ENCODE assay signal across 10 mouse cellular contexts in the genomic region with DNA sequence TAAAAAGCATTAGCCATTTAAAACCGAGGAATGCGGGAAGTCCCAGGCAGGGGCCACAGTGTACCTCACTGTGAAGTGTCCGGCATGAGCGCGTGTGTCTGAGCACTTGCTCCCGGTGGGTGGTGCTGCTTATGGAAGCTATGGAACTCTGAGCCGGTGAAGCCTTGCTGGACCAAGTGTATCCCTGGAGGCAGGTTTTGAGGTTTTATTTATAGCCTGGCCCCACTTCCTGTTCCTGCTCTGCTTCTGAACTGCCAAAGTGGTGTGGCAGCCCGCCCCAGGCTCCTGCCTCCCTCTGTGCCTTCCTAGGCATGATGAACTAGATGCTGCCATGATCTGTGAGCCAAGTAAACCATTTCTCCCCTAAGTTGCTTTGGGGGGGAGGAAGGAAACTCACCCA.
DNase-seq lines count a peak whose midpoint lies in the region; ATAC-seq and TF ChIP-seq lines count a peak whose summit lies in the region.
"Had no signal": no experiment of that assay in that cellular context is flagged by ENCODE, and none has a peak within 500 bp of the region (broad histone marks: within the 10 kb centered on the region; RNA-seq: fewer than 3 reads in every experiment).

No protein-coding gene starts in this region.

- H3K27ac ChIP-seq in intestine, embryonic 16.5 days (ENCODE audit: low read length): no peak overlapping the region
- peak overlapping the region; percentile 41 for H3K27ac ChIP-seq in stomach, embryonic 16.5 days (ENCODE audit: low read length)
- H3K27ac ChIP-seq: layer of hippocampus, adult 2 months had no signal

- no peak overlapping the region for H3K4me2 ChIP-seq in intestine, embryonic 16.5 days (ENCODE audit: low read depth, low read length)
- no peak overlapping the region for H3K4me2 ChIP-seq in stomach, embryonic 16.5 days (ENCODE audit: low read depth, low read length)

- no peak for DNase-seq in cerebellum, adult 11 months
- peak; percentile 13 for DNase-seq in thymus, postnatal 0 days (ENCODE audit: low spot score)
- no peak for DNase-seq in thymus, postnatal 25 days
- DNase-seq in lung, adult 2 months: no peak
- DNase-seq: lung, postnatal 4 days had no signal

- no peak overlapping the region for H3K4me3 ChIP-seq in intestine, embryonic 16.5 days (ENCODE audit: low read length)
- no peak overlapping the region for H3K4me3 ChIP-seq in stomach, embryonic 16.5 days (replicated peaks; ENCODE audit: low read length)
- H3K4me3 ChIP-seq in lung, adult 2 months (replicated peaks; ENCODE audit: extremely low read depth, low read depth, low read length): no peak overlapping the region
- H3K4me3 ChIP-seq: layer of hippocampus, adult 2 months had no signal

- no peaks in the 10 kb centered on the region for H3K27me3 ChIP-seq in intestine, embryonic 16.5 days (replicated peaks; ENCODE audit: control insufficient read depth, insufficient read depth, low read length)
- H3K27me3 ChIP-seq in stomach, embryonic 16.5 days (ENCODE audit: control insufficient read depth, insufficient read depth, low read length): no peaks in the 10 kb centered on the region

- H3K4me1 ChIP-seq in intestine, embryonic 16.5 days (ENCODE audit: control insufficient read depth, insufficient read depth, low read length): peaks cover 3% of the 10 kb centered on the region; the same call in 1 of the 2 replicates
- H3K4me1 ChIP-seq in stomach, embryonic 16.5 days (ENCODE audit: control insufficient read depth, insufficient read depth, low read length): 0 out of 2 replicates have a peak, but pooled peaks cover 6% of the 10 kb centered on the region
- H3K4me1 ChIP-seq in lung, adult 2 months (ENCODE audit: control insufficient read depth, insufficient read depth, low read length): no peaks in the 10 kb centered on the region; the same call in 1 of the 2 replicates

- ATAC-seq in cerebellum, adult (ENCODE audit: insufficient number of reproducible peaks, low FRiP score, low TSS enrichment): 0 out of 2 replicates have a peak, but pooled peaks have one; percentile 6
- 0 out of 2 replicates have a peak, but pooled peaks have one; percentile 16 for ATAC-seq in intestine, embryonic 16.5 days
- no peak for ATAC-seq in stomach, embryonic 16.5 days (ENCODE audit: insufficient read depth, low FRiP score)
- ATAC-seq in frontal cortex, adult (ENCODE audit: low TSS enrichment): no peak; the same call in 1 of the 2 replicates

- no peaks in the 10 kb centered on the region for H3K9me3 ChIP-seq in intestine, embryonic 16.5 days (ENCODE audit: control insufficient read depth, low read length)
- H3K9me3 ChIP-seq in stomach, embryonic 16.5 days (replicated peaks; ENCODE audit: control insufficient read depth, low read length): no peaks in the 10 kb centered on the region

- WGBS in intestine, embryonic 16.5 days: 69% methylated on average over 8 of the region's 8 CpGs
- WGBS in stomach, embryonic 16.5 days: 64% methylated on average over 8 of the region's 8 CpGs
- WGBS in lung, adult 2 months: 40% methylated on average over 8 of the region's 8 CpGs

- no peak for TF ChIP-seq POLR2A in lung, adult 2 months (IDR thresholded peaks at IDR 0.05; ENCODE audit: borderline replicate concordance, extremely low read depth, low read depth, low read length)

- H3K9ac ChIP-seq in intestine, embryonic 16.5 days (ENCODE audit: low read depth, low read length): no peak overlapping the region
- no peak overlapping the region for H3K9ac ChIP-seq in stomach, embryonic 16.5 days (ENCODE audit: low read length)

- no peaks in the 10 kb centered on the region for H3K36me3 ChIP-seq in intestine, embryonic 16.5 days (ENCODE audit: control insufficient read depth, insufficient read depth, low read length)
- H3K36me3 ChIP-seq in stomach, embryonic 16.5 days (ENCODE audit: control insufficient read depth, insufficient read depth, low read length): no peaks in the 10 kb centered on the region

- TF ChIP-seq CTCF in lung, adult 2 months (IDR thresholded peaks at IDR 0.05; ENCODE audit: insufficient read depth, low read length): no peak

Comparison
In these comparisons a context has a peak if more than half of its experiments do, and no peak if none do; other contexts are left out.
1. ATAC-seq: peak in cerebellum, adult (single experiment) and intestine, embryonic 16.5 days (single experiment); none in stomach, embryonic 16.5 days (single experiment) and frontal cortex, adult (single experiment).